Mouse (Mus musculus) erythroblast, embryonic 14.5 days (primary cell): ENCODE measurements around the gene Klf7. TPM values are rescaled to one million over a fixed set of nuclear protein-coding genes. Genes with fewer than 3 reads are reported as not detected.
"Not testable (repeated sequence)": the region's sequence is repeated elsewhere in the genome, so short reads cannot be mapped to it uniquely, and the experiment has no call there.

Experiments
- H3K27me3 ChIP-seq: 2 replicates; pipeline ENCODE4 v1.6.1; 2012; ENCODE audit warnings: inconsistent platforms; ENCODE audit not compliant: control insufficient read depth
- H3K36me3 ChIP-seq: 2 replicates; pipeline ENCODE4 v1.6.1; 2012; ENCODE audit warnings: mild to moderate bottlenecking, inconsistent platforms; ENCODE audit not compliant: control insufficient read depth
- H3K4me1 ChIP-seq: 2 replicates; pipeline ENCODE4 v1.6.1; 2012; ENCODE audit warnings: inconsistent platforms; ENCODE audit not compliant: control insufficient read depth
- H3K4me3 ChIP-seq: replicated peaks from 2 replicates; pipeline ENCODE3; 2012; ENCODE audit warnings: moderate library complexity, mild to moderate bottlenecking, inconsistent platforms
- H3K9me3 ChIP-seq: 2 replicates; pipeline ENCODE4 v1.6.1; 2012; ENCODE audit warnings: low read length, inconsistent platforms, mixed read lengths; ENCODE audit not compliant: control insufficient read depth
- GATA1 ChIP-seq: IDR thresholded peaks from 2 replicates; pipeline ENCODE4 v1.6.1; 2012; ENCODE audit warnings: low read length, inconsistent platforms, mixed read lengths
- TAL1 ChIP-seq: IDR thresholded peaks from 3 replicates; pipeline ENCODE4 v1.6.1; 2012; ENCODE audit warnings: low read length, inconsistent platforms, mixed read lengths
- polyA plus RNA-seq: library from polyadenylated mRNA; stranded (reverse); fragments of >175 nt; gene quantifications from 2 replicates; pipeline ENCODE4 v1.2.3, GENCODE M21; 2012

The Klf7 gene
- polyA plus RNA-seq, 1 experiment, result under 0.01 TPM

GRCm38 (mm10) chr1:64120421-64120810 is 1.7 kb downstream of the Klf7 start:
- Histone ChIP-seq H3K4me1 (peaks cover 41% of the 10 kb centered on the region), H3K4me3 (peak overlapping the region; percentile 76), H3K36me3 (no peaks in the 10 kb centered on the region), H3K9me3 (no peaks in the 10 kb centered on the region), H3K27me3 (peaks cover 42% of the 10 kb centered on the region)
- no peak for TF ChIP-seq TAL1
- TF ChIP-seq GATA1, result no peak

- Histone ChIP-seq H3K4me1 (peaks cover 41% of the 10 kb centered on the region), H3K9me3 (no peaks in the 10 kb centered on the region), H3K36me3 (no peaks in the 10 kb centered on the region), H3K27me3 (peaks cover 42% of the 10 kb centered on the region), H3K4me3 (peak overlapping the region; percentile 76)
- TF ChIP-seq GATA1 (no peak), TAL1 (no peak)
Observed at GRCm38 (mm10) chr1:64119851-64120250, 2.2 kb downstream of the Klf7 start.

DNA sequence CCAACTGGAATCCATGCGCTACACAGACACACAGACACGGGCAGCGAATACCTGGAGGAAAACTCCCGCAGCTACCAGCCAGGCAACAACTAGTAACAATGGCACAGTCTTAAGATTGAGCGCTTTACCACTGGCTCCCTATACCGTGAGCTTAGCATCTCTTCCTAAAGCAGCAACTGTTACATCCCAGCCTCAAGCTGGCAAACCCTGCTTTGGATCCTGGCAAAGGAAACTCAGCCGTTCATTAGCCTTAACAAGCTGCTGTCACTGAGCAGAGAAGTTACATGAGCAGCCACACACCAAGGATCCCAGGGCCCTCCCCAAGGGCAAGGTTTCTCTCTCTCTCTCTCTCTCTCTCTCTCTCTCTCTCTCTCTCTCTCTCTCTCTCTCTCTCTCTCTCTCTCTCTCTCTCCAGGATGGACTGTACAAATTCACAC is 2.7 kb downstream of the Klf7 start:
- Histone ChIP-seq H3K4me3 (peak overlapping the region; percentile 37), H3K4me1 (peaks cover 41% of the 10 kb centered on the region), H3K36me3 (no peaks in the 10 kb centered on the region), H3K27me3 (peaks cover 42% of the 10 kb centered on the region), H3K9me3 (no peaks in the 10 kb centered on the region)
- TF ChIP-seq GATA1, result no peak
- TF ChIP-seq TAL1, result no peak

DNA sequence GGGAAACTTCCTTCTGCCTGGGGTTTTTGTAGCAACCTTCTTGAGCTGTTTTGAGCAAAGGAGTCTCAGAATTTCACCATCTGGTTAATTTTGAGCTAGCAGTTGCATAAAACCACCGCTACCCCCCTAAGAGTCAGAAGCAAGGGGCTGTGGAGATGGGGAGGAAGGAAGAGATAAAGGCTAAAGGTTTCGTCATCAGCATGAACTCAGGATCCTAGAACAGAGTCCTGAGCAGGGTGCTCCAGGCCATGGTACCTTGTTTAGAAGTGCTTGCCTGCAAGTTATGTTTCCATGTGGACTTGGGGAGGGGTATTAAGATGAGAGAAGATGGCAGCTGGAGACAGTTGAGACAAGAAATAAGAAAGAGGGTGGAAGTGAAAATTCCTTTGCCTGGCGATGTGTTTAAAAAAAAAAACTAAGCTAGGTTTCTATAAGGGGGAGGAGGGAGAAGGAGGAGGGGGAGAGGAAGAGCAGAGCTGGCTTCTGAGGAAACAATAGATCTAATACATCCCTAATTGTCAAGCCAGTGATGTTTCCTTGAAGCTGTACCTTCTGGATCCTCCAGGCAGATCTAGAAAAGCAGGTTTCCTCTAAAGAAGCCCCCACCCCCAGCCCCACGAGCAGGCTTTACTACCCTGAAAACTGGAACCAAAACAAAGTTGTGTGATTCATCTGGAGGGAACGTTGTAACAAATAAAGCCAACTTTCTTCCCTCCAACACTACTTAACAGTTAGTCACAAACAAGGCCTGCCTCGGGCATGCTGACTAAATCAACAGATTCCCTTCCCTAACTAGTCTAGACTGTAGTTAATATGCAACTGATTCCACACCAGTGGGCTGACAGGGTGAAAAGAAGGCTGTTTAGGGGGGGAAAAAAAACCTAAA is 3.6 kb downstream of the Klf7 start:
- TF ChIP-seq GATA1, result no peak
- TF ChIP-seq TAL1, result no peak
- Histone ChIP-seq H3K4me1 (peaks cover 41% of the 10 kb centered on the region), H3K27me3 (peaks cover 42% of the 10 kb centered on the region), H3K36me3 (no peaks in the 10 kb centered on the region), H3K4me3 (no peak overlapping the region), H3K9me3 (no peaks in the 10 kb centered on the region)

DNA sequence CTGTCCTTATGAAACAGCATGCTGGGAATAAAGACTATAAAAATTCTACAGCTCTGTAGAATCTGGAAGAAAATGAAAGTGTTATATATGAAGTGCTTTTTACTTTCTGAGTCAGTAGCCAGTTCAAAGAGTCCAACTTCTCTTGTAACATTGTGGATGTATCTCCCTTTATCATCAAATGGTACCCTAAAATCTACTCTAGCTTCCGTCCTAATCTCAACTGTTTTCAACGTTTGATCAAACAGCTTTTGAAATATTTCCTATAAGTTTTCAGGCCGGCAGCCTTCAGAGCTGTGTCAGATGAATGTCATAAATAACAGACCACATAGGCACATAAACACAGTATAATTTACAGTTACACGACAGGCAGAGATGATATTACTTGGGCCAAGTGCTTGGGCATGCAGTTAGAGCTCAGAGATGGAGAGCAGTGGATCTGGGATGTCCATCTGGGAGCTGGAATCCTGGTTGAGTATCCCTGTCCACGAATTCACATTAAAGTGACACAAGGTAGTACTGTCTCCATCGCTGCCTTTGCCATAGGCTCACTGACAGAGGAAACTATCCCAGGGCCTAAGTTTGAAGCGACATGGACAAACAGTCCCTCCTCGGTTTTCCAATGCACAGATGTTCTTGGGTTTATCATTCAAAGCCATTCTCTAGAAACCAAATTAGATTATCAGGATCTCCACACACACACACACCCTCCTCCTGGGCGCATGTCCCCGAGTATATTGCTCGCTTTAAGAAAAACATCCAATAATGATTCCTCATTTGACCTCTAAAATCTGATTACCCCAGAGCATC is 4.4 kb downstream of the Klf7 start:
- TF ChIP-seq TAL1 (no peak), GATA1 (no peak)
- no peaks in the 10 kb centered on the region for H3K36me3 ChIP-seq
- H3K27me3 ChIP-seq, result peaks cover 42% of the 10 kb centered on the region
- H3K9me3 ChIP-seq, result no peaks in the 10 kb centered on the region
- H3K4me3 ChIP-seq, result no peak overlapping the region
- H3K4me1 ChIP-seq, result peaks cover 41% of the 10 kb centered on the region

GRCm38 (mm10) chr1:64116746-64117455 is 5.2 kb downstream of the Klf7 start:
- H3K27me3 ChIP-seq, result peaks cover 40% of the 10 kb centered on the region
- H3K36me3 ChIP-seq, result no peaks in the 10 kb centered on the region
- TF ChIP-seq TAL1 (no peak), GATA1 (no peak)
- peaks cover 34% of the 10 kb centered on the region for H3K4me1 ChIP-seq
- no peak overlapping the region for H3K4me3 ChIP-seq
- H3K9me3 ChIP-seq, result no peaks in the 10 kb centered on the region

DNA sequence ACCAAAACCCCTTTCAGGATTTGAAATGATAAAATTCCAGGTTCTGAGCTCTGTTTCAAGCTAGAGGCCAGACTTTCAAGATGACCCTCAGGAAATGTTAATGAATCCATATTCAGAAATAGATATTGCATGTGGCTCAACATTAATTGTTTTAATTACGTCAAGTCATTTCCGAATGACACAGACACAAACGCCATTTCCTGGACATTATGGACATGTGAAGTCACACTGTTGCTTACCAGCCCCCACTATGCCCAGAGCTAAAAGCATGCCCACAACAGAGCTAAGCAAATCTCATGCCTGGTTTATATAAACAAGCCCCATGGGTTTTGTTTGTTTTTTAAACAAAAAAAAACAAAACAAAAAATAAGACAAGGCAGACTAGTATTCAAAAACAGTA is 7.5 kb downstream of the Klf7 start:
- TF ChIP-seq GATA1, result no peak
- TF ChIP-seq TAL1, result no peak
- peaks cover 17% of the 10 kb centered on the region for H3K4me1 ChIP-seq
- no peaks in the 10 kb centered on the region for H3K36me3 ChIP-seq

GRCm38 (mm10) chr1:64108653-64109052 is 13.4 kb downstream of the Klf7 start:
- not testable (repeated sequence) for H3K9me3 ChIP-seq, H3K4me1 ChIP-seq, H3K36me3 ChIP-seq, H3K4me3 ChIP-seq, H3K27me3 ChIP-seq

More for the DNA sequence above, 7.5 kb downstream of the Klf7 start:
- no peaks in the 10 kb centered on the region for H3K9me3 ChIP-seq
- no peak overlapping the region for H3K4me3 ChIP-seq
- peaks cover 16% of the 10 kb centered on the region for H3K27me3 ChIP-seq

DNA sequence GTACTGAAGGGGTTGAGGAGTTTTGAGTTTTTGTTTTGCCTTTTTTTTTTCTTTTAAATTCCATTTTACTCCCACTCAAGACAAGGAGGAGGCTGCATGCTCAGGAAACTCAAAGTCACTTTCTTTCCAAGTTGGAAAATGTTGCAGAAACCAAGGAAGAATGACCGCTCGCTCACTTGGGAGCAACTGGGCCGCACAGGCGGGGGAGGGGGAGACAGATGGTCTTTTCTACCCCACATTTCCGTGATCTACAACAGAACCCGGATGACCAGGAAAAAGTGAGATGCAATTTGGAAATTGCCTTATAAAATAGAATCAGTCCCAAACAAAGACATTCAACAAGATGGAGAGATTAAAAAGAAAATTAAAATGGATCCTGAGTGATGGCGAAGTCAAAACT is 14.6 kb downstream of the Klf7 start:
- Histone ChIP-seq H3K36me3 (no peaks in the 10 kb centered on the region), H3K4me1 (no peaks in the 10 kb centered on the region; the same call in 1 of the 2 replicates), H3K9me3 (no peaks in the 10 kb centered on the region), H3K4me3 (no peak overlapping the region), H3K27me3 (no peaks in the 10 kb centered on the region)
- TF ChIP-seq TAL1 (no peak), GATA1 (no peak)
